Mouse (Mus musculus) CH12.LX (cell line): Measurements from ENCODE around the gene Plk3. TPM values are rescaled to one million over a fixed set of nuclear protein-coding genes. Genes with fewer than 3 reads are reported as not detected.

Experiments
- DNase-seq: peaks from one replicate; pipeline ENCODE4 v3.0.0-alpha.2; 2013; ENCODE audit errors: extremely low read depth
- H3K27ac ChIP-seq: 2 replicates; pipeline ENCODE4 v1.5.1; 2012; ENCODE audit warnings: low read depth, mild to moderate bottlenecking, control low read depth, moderate library complexity; ENCODE audit not compliant: insufficient read depth
- H3K27me3 ChIP-seq: replicated peaks from 2 replicates; pipeline ENCODE3; 2012; ENCODE audit warnings: inconsistent platforms
- H3K36me3 ChIP-seq, 2 experiments: replicated peaks in 1 of 2; 2 replicates each; pipeline versions ENCODE3 to v1.6.1; 2012; ENCODE audit warnings: inconsistent platforms in 1 of 2, low read length in 1 of 2, mild to moderate bottlenecking in 1 of 2, mixed read lengths in 1 of 2, moderate library complexity in 1 of 2; ENCODE audit not compliant: control insufficient read depth in 1 of 2, insufficient read depth in 1 of 2
- H3K4me1 ChIP-seq, 2 experiments: 2 replicates each; pipeline ENCODE4 v1.6.1; 2012; ENCODE audit warnings: inconsistent platforms in 1 of 2, moderate library complexity in 1 of 2; ENCODE audit not compliant: insufficient read depth in 2 of 2, control insufficient read depth in 1 of 2
- H3K4me2 ChIP-seq: 2 replicates; pipeline ENCODE4 v1.6.1; 2012; ENCODE audit warnings: low read depth, mild to moderate bottlenecking, control low read depth; ENCODE audit not compliant: poor library complexity, insufficient read depth, severe bottlenecking
- H3K4me3 ChIP-seq, 3 experiments: fragments of 150-350 bp in 1 of 3; sonication (generic) in 1 of 3; replicated peaks in 1 of 3; 2 replicates each; pipeline versions ENCODE3 to v1.5.1; 2011 to 2012; ENCODE audit warnings: low read depth in 2 of 3, low read length in 2 of 3, mild to moderate bottlenecking in 2 of 3, moderate library complexity in 2 of 3, control low read depth in 1 of 3, improper control_type of control experiment in 1 of 3, inconsistent platforms in 1 of 3, mixed read lengths in 1 of 3; ENCODE audit not compliant: poor library complexity in 1 of 3
- H3K79me2 ChIP-seq: replicated peaks from 2 replicates; pipeline ENCODE4 v1.6.1; 2012; ENCODE audit warnings: mild to moderate bottlenecking, moderate library complexity; ENCODE audit not compliant: control insufficient read depth, poor library complexity, insufficient read depth, severe bottlenecking; ENCODE audit errors: extremely low read depth
- H3K9ac ChIP-seq: 2 replicates; pipeline ENCODE4 v1.6.1; 2012; ENCODE audit warnings: low read depth, mild to moderate bottlenecking, control low read depth, moderate library complexity; ENCODE audit not compliant: insufficient read depth
- H3K9me3 ChIP-seq: replicated peaks from 2 replicates; pipeline ENCODE3; 2012; ENCODE audit warnings: low read length, inconsistent platforms, mixed read lengths
- BHLHE40 ChIP-seq: IDR thresholded peaks from 2 replicates; pipeline ENCODE4 v1.6.1; 2011; ENCODE audit warnings: mild to moderate bottlenecking, low read depth, low read length, improper control_type of control experiment
- CHD1 ChIP-seq: IDR thresholded peaks from 2 replicates; pipeline ENCODE4 v1.6.1; 2012; ENCODE audit warnings: low read depth, low read length, improper control_type of control experiment, inconsistent platforms
- GABPA ChIP-seq: IDR thresholded peaks from 2 replicates; pipeline ENCODE4 v1.6.1; 2012; ENCODE audit warnings: low read depth, low read length, improper control_type of control experiment, inconsistent platforms; ENCODE audit not compliant: insufficient replicate concordance
- IRF4 ChIP-seq: IDR thresholded peaks from 2 replicates; pipeline ENCODE4 v1.6.1; 2014; ENCODE audit warnings: low read depth, mild to moderate bottlenecking, inconsistent platforms, low read length, improper control_type of control experiment
- JUN ChIP-seq: IDR thresholded peaks from 2 replicates; pipeline ENCODE4 v1.6.1; 2011; ENCODE audit warnings: low read depth, mild to moderate bottlenecking, low read length, improper control_type of control experiment, moderate library complexity; ENCODE audit not compliant: insufficient read depth
- JUND ChIP-seq: conservative IDR thresholded peaks from 2 replicates; pipeline ENCODE4 v1.6.1; 2011; ENCODE audit warnings: low read depth, low read length, improper control_type of control experiment
- MAX ChIP-seq: IDR thresholded peaks from 2 replicates; pipeline ENCODE4 v1.6.1; 2011; ENCODE audit warnings: low read length, improper control_type of control experiment
- MAZ ChIP-seq: IDR thresholded peaks from 2 replicates; pipeline ENCODE4 v1.6.1; 2012; ENCODE audit warnings: low read depth, mild to moderate bottlenecking, inconsistent platforms, low read length, improper control_type of control experiment, moderate library complexity
- MEF2A ChIP-seq: IDR thresholded peaks from 2 replicates; pipeline ENCODE4 v1.6.1; 2014; ENCODE audit warnings: low read depth, mild to moderate bottlenecking, inconsistent platforms, low read length, improper control_type of control experiment, borderline replicate concordance
- MXI1 ChIP-seq: IDR thresholded peaks from 2 replicates; pipeline ENCODE4 v1.6.1; 2011; ENCODE audit warnings: mild to moderate bottlenecking, low read depth, low read length, improper control_type of control experiment
- MYC ChIP-seq: IDR thresholded peaks from 2 replicates; pipeline ENCODE4 v1.6.1; 2011; ENCODE audit warnings: low read depth, mild to moderate bottlenecking, improper control_type of control experiment, low read length
- NELFE ChIP-seq: IDR thresholded peaks from 2 replicates; pipeline ENCODE4 v1.6.1; 2011; ENCODE audit warnings: low read depth, low read length, improper control_type of control experiment
- NRF1 ChIP-seq: IDR thresholded peaks from 2 replicates; pipeline ENCODE4 v1.6.1; 2014; ENCODE audit warnings: low read depth, mild to moderate bottlenecking, inconsistent platforms, low read length, improper control_type of control experiment, moderate library complexity
- PAX5 ChIP-seq: IDR thresholded peaks from 2 replicates; pipeline ENCODE4 v1.6.1; 2012; ENCODE audit warnings: low read length, inconsistent platforms, mixed read lengths
- POLR2AphosphoS2 ChIP-seq: IDR thresholded peaks from 2 replicates; pipeline ENCODE4 v1.6.1; 2011; ENCODE audit warnings: low read depth, low read length, improper control_type of control experiment
- RAD21 ChIP-seq: IDR thresholded peaks from 2 replicates; pipeline ENCODE4 v1.6.1; 2011; ENCODE audit warnings: low read depth, mild to moderate bottlenecking, low read length, improper control_type of control experiment, moderate library complexity
- RCOR1 ChIP-seq: conservative IDR thresholded peaks from 2 replicates; pipeline ENCODE4 v1.6.1; 2012; ENCODE audit warnings: low read depth, mild to moderate bottlenecking, inconsistent platforms, low read length, improper control_type of control experiment
- TBP ChIP-seq: conservative IDR thresholded peaks from 2 replicates; pipeline ENCODE4 v1.6.1; 2011; ENCODE audit warnings: low read depth, low read length, improper control_type of control experiment
- TCF12 ChIP-seq: IDR thresholded peaks from 2 replicates; pipeline ENCODE4 v1.6.1; 2014; ENCODE audit warnings: low read depth, mild to moderate bottlenecking, inconsistent platforms, low read length, improper control_type of control experiment
- UBTF ChIP-seq: IDR thresholded peaks from 2 replicates; pipeline ENCODE4 v1.6.1; 2012; ENCODE audit warnings: low read depth, mild to moderate bottlenecking, inconsistent platforms, low read length, improper control_type of control experiment, moderate library complexity
- USF2 ChIP-seq: conservative IDR thresholded peaks from 2 replicates; pipeline ENCODE4 v1.6.1; 2011; ENCODE audit warnings: low read depth, low read length, improper control_type of control experiment
- ZC3H11A ChIP-seq: IDR thresholded peaks from 2 replicates; pipeline ENCODE4 v1.6.1; 2012; ENCODE audit warnings: low read depth, mild to moderate bottlenecking, inconsistent platforms, low read length, improper control_type of control experiment
- ZKSCAN1 ChIP-seq: IDR thresholded peaks from 2 replicates; pipeline ENCODE4 v1.6.1; 2012; ENCODE audit warnings: low read depth, inconsistent platforms, low read length, improper control_type of control experiment, borderline replicate concordance
- ZMIZ1 ChIP-seq: IDR thresholded peaks from 2 replicates; pipeline ENCODE4 v1.6.1; 2012; ENCODE audit warnings: low read depth, mild to moderate bottlenecking, inconsistent platforms, low read length, improper control_type of control experiment
- dilution Hi-C: fragments of 300-500 bp; cut with MboI; formaldehyde crosslinking; loops from 2 replicates; pipeline ENCODE4 v1.14.3; 2020; ENCODE audit warnings: low sequenced_read_pairs; ENCODE audit not compliant: extremely low pct_unique_long_range_greater_than_20kb, extremely low pct_ligation_motif_present
- in situ Hi-C: fragments of 300-500 bp; cut with MboI; formaldehyde crosslinking; loops from 3 replicates; pipeline ENCODE4 v1.14.3; 2019; ENCODE audit warnings: low sequenced_read_pairs, low pct_ligation_motif_present, low pct_unique_long_range_greater_than_20kb, mixed read lengths
- polyA plus RNA-seq: library from polyadenylated mRNA; unstranded; fragments of >175 nt; gene quantifications from 2 replicates; pipeline ENCODE4 v1.2.1, GENCODE M21; 2012; ENCODE audit warnings: low read depth; ENCODE audit not compliant: insufficient read length
- total RNA-seq, 2 experiments: library from RNA; depleted of rRNA; stranded (reverse); fragments of 300-350 nt in 1 of 2; fragments of >200 nt in 1 of 2; gene quantifications; 2 replicates each; pipeline ENCODE4 v1.2.3; 2012 to 2014

The Plk3 gene
- total and polyA plus RNA-seq, 3 experiments, result 8.8 to 18.5 (median 12.0) TPM

DNA sequence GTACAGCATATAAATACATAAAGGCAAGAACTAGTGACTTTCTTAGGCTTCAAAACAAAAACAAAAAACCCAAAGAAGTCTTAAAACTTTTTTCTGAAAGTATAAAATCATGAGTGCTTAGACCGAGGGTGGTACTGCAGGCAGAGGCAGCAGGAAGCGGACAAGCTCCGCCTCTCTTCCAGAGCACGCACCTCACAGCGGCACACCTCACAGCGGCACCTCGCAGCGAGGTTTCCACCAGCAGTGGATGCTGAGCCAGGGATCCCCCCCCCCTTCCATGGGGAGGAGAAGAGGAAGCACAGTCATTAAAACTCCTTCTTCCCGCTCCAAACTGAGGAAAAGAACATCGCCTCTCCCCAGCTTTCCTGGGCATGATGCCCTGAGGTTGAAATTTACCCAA, 25.9 kb upstream of the Plk3 start:
- Histone ChIP-seq H3K36me3 (peaks cover 39 to 64% of the 10 kb centered on the region in 2 experiments), H3K4me3 (no peak overlapping the region), H3K79me2 (peaks cover 11% of the 10 kb centered on the region), H3K27ac (no peak overlapping the region), H3K27me3 (no peaks in the 10 kb centered on the region), H3K4me2 (no peak overlapping the region), H3K9ac (no peak overlapping the region), H3K9me3 (no peaks in the 10 kb centered on the region), H3K4me1 (peaks cover 0 to 5% of the 10 kb centered on the region in 2 experiments; a peak in 1 of 4 replicates)
- TF ChIP-seq ZKSCAN1 (no peak), GABPA (no peak), PAX5 (no peak), MEF2A (no peak), MYC (no peak), RAD21 (no peak)
- in situ Hi-C loops (no loop called here), dilution Hi-C loops (no loop called here)
- no peak for DNase-seq

DNA sequence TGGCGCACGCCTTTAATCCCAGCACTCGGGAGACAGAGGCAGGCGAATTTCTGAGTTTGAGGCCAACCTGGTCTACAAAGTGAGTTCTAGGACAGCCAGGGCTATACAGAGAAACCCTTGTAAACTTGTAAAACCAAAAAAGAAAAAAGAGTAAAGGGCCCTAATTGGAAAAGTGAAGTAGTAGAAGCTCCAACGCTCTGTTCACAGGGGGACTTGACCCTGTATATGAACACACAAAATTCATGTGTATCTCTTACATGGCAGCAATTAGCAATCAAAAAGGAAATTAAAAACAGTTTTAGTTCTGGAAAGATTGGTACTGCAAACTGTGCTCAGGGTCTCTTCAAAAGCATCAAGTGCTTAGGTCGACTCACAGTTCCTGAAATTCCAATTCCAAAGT, 22.6 kb upstream of the Plk3 start:
- no peak overlapping the region for H3K27ac ChIP-seq
- no peaks in the 10 kb centered on the region for H3K27me3 ChIP-seq
- H3K9me3 ChIP-seq, result no peaks in the 10 kb centered on the region
- peaks cover 51 to 69% of the 10 kb centered on the region in 2 experiments for H3K36me3 ChIP-seq
- TF ChIP-seq USF2 (no peak), CHD1 (0 out of 2 replicates have a peak, but pooled peaks have one; percentile 55), POLR2AphosphoS2 (no peak)
- TF ChIP-seq, all 38 proteins: peak for 1
- dilution Hi-C loops, result no loop called here
- peak overlapping the region; percentile 34; the same call in 1 of the 2 replicates for H3K9ac ChIP-seq
- no peak for DNase-seq
- H3K4me2 ChIP-seq, result peak overlapping the region; percentile 24; the same call in 1 of the 2 replicates
- in situ Hi-C loops, result no loop called here
- peaks cover 10 to 24% of the 10 kb centered on the region in 2 experiments for H3K4me1 ChIP-seq
- peaks cover 37% of the 10 kb centered on the region for H3K79me2 ChIP-seq
- H3K4me3 ChIP-seq, result peak overlapping the region; percentile 45 to 100 (median 97)

GRCm38 (mm10) chr4:117155792-117156355, 22.1 kb upstream of the Plk3 start, which contains the start of gene Rps8:
TSS of gene Rps8 (minus strand) at chr4:117156243.
- peak within 1 kb of the TSS; percentile 57 for H3K27ac ChIP-seq
- H3K4me1 ChIP-seq, result peaks cover 10 to 27% of the 10 kb centered on the region in 2 experiments
- H3K36me3 ChIP-seq, result peaks cover 53 to 69% of the 10 kb centered on the region in 2 experiments
- H3K27me3 ChIP-seq, result no peaks in the 10 kb centered on the region
- H3K9me3 ChIP-seq, result no peaks in the 10 kb centered on the region
- H3K79me2 ChIP-seq, result peaks cover 37% of the 10 kb centered on the region
- dilution Hi-C loops (no loop called here), in situ Hi-C loops (no loop called here)
- H3K9ac ChIP-seq, result peak within 1 kb of the TSS; percentile 87
- peak within 1 kb of the TSS; percentile 97 to 100 (median 100) for H3K4me3 ChIP-seq
- peak; percentile 89 for DNase-seq
- peak within 1 kb of the TSS; percentile 65; the same call in 1 of the 2 replicates for H3K4me2 ChIP-seq
- TF ChIP-seq MAX (peak; percentile 77), MEF2A (0 out of 2 replicates have a peak, but pooled peaks have one; percentile 33), ZMIZ1 (peak; percentile 92), NRF1 (peak; percentile 46), UBTF (peak; percentile 58; the same call in 1 of the 2 replicates), JUN (no peak), ZC3H11A (no peak), TCF12 (peak; percentile 98), POLR2AphosphoS2 (peak; percentile 87; the same call in 1 of the 2 replicates), MXI1 (peak; percentile 75), TBP (peak; percentile 89), JUND (no peak), BHLHE40 (0 out of 2 replicates have a peak, but pooled peaks have one; percentile 17), USF2 (no peak), NELFE (peak; percentile 97), IRF4 (no peak), PAX5 (no peak), RCOR1 (no peak), MAZ (no peak)
